Mouse (Mus musculus): ENCODE results near the gene Chn2. TPM values are rescaled to one million over a fixed set of nuclear protein-coding genes. Genes with fewer than 3 reads are reported as not detected.

Gene Chn2
- polyA plus RNA-seq (2012; rRNA removed), result 4.1 and 4.7 TPM in 2 replicates

GRCm38 (mm10) chr6:54039357-54039804 lies at the start of gene Chn2:
Gene Chn2, plus strand, starts transcription at chr6:54039554.

GRCm38 (mm10) chr6:54325246-54325885 lies 286.0 kb downstream of the Chn2 start, which contains the start of gene Prr15:
Gene Prr15, plus strand, starts transcription at chr6:54325835.

Other genes with a start within 250 kb of the Chn2 start
- gene Tril, start 218.7 kb upstream of the Chn2 start, polyA plus RNA-seq (2012; rRNA removed), result 0.19 and 0.20 TPM in 2 replicates
- 0.01 TPM in 1 of 2 replicates, not detected in the other for gene Cpvl, start 60.9 kb upstream of the Chn2 start, polyA plus RNA-seq (2012; rRNA removed)

All from liver, embryonic 18 days (tissue).